Mouse (Mus musculus): ENCODE results near the gene Psat1.
A peak's percentile ranks its signal among the peaks of the same experiment; 100 is the strongest.

Psat1 gene

GRCm38 (mm10) chr19:15924866-15925718, 22.0 kb downstream of the Psat1 start:
- DNase-seq (ENCODE audit: low read depth, low spot score): peak; percentile 83

DNA sequence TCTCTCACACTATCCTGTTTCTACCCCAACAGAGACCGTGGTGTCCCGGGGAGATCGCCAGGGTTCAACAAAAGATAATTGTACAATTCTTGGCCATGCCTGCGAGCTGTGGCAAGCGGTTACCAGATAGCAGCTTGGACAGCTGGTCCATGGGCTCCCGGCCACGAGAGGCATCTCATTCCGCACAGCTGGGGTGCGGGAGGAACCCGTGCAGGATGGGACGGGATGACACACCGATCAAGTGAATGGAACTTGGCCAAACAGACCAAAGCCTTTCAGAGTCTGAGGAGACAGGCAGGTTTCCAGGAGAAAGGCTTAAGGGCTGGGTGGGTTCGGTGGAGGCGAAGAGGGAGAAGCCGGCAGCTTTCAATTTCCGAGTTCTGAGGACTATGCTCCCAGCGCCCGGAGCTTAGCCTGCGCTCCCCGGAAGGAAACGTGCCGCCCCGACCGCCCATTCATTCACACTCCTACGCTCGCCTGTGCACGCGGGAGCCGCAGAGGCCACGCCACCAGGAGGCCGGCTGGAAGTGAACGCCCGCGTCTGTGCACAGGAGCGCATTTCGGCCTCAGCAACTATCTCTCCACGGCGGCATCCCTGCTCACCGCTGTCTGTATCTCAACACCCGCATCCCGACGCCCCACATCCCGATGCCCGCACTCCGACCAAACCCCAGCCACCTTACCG, 22.8 kb downstream of the Psat1 start:
- DNase-seq (ENCODE audit: low read depth, low spot score): peak; percentile 19

GRCm38 (mm10) chr19:15923426-15923825, 23.7 kb downstream of the Psat1 start:
- DNase-seq (ENCODE audit: low read depth, low spot score): peak; percentile 31

GRCm38 (mm10) chr19:15919336-15919735, 27.8 kb downstream of the Psat1 start:
- no peak for DNase-seq (ENCODE audit: low read depth, low spot score)

DNA sequence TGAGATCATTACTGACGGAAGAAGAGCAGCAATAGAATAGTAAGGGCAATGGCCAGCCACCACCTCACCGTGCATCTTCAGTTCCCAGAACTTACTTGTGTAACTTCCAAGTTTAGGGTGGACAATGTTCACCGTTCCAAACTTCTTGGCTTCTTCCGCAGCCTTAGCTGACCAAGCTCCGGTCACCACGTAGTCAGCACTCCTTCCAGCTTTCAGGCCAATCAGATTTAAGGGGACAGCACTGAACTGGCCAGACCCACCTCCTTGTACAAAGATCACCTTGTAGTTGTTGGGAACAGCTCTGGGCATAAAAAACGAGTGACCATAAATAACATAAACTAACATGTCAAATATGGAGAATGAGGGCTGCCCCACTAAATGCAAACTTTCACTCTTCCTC, 29.0 kb downstream of the Psat1 start:
- no peak for DNase-seq (ENCODE audit: low read depth, low spot score)

DNA sequence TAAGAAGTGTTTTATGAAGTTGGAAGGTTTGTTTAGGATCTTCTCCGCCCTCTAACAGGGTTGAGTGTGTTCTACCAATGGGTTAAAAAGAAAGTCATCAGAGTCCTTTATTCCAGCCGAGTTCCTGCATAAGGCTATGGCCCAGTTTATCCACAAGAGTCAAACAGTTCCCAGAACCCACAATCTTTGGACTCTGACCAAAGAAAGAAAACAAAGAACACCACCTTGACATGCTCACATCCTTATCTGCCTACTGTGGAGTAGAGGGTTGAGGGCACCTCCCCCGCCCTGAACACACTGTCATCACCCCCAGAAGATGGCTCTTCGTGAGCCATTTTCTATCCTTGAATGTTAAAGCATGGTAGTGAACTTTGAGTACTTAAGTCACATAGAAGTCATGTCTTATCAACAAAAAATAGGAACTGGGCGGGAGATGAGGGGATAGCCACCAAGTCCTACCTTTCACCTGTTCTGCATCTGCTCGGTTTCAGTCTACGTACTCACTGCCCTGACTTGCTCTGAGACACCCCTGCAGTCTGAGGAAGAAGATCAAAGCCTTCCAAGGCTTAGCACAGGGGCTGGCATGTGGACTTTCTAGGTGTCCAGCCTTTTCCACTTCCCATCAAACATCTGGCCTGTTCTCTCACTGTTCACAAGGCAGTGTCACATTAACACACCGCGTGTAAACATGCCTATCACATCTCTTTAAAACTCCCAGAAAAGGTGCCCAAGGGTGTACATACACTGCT, 33.7 kb downstream of the Psat1 start:
- no peak for DNase-seq (ENCODE audit: low read depth, low spot score)

- DNase-seq (ENCODE audit: low read depth, low spot score): no peak
Measured at GRCm38 (mm10) chr19:15911441-15911840, 35.7 kb downstream of the Psat1 start.

- DNase-seq (ENCODE audit: low read depth, low spot score): no peak
Measured at GRCm38 (mm10) chr19:15910987-15911386, 36.1 kb downstream of the Psat1 start.

- no peak for DNase-seq (ENCODE audit: low read depth, low spot score)
Measured at GRCm38 (mm10) chr19:15910488-15910887, 36.6 kb downstream of the Psat1 start.

GRCm38 (mm10) chr19:15908016-15908415, 39.1 kb downstream of the Psat1 start:
- DNase-seq (ENCODE audit: low read depth, low spot score): no peak

GRCm38 (mm10) chr19:15904734-15905133, 42.4 kb downstream of the Psat1 start:
- DNase-seq (ENCODE audit: low read depth, low spot score): no peak

DNA sequence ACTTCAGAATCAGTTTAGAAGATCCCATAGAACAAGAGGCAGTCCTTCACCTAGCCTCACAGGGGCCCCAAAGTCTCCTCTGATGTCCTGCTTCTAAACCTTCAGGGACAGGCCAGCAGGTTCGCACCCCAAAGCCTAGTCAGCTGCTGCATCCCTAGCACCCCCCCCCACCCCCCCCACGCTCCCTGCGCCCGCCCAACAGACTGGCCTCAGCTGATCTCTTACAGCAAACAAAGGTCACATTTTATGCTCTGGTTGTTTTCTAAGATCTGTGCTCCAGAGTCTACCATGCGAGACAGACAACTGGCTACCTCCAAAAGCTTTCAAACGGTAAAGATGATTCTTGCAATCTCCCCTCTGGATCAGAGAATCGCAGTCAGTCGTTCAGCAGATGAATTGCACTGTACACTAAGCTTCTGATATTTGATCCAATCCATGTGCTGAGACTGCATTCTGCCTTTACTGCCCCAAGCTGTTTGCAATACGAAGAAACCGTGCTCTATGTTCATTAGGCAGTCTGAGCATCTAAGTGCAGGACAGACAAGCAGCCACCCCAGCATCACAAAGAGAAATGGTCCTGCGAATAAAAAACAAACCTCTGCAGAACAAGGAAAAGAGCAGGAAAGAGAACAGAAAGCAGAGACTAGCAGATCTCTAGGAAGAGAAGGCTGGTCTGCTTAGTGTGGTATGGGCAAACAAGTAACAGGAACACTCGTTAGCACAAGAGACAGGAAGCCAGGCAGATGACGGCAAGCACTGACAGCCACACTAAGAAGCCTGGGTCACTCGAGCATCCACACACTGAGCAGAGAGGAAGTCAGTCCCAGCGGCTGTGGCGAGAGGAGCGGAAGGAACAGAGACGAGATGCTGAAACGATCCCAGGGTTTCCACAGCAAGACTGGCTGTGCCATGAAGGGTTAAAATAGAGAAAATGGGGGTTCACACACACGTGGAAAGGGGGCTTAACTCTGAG, 43.3 kb downstream of the Psat1 start:
- no peak for DNase-seq (ENCODE audit: low read depth, low spot score)

DNA sequence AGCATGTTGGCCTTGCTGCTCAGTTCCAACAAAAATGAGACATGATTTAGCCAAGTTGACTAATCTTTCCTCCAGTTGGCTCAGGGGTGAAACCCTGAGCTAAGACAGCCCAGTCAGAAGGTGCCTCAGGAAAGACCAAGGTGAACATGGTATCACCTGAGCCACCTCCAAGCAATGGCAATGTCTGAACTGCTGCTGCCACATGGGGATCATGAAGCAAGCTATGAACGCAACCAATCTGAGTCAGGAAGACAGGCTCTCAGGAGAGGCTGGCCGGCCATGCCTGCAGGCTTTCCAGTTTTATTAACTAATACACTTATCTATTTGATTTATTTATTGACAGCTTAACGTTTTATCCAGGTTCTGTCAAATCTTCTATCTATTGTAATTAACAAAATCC, 51.5 kb downstream of the Psat1 start:
- DNase-seq (ENCODE audit: low read depth, low spot score): no peak

GRCm38 (mm10) chr19:15892146-15892545, 55.0 kb downstream of the Psat1 start:
- DNase-seq (ENCODE audit: low read depth, low spot score): no peak

- DNase-seq (ENCODE audit: low read depth, low spot score): no peak
Measured at GRCm38 (mm10) chr19:15888466-15888865, 58.7 kb downstream of the Psat1 start.

DNA sequence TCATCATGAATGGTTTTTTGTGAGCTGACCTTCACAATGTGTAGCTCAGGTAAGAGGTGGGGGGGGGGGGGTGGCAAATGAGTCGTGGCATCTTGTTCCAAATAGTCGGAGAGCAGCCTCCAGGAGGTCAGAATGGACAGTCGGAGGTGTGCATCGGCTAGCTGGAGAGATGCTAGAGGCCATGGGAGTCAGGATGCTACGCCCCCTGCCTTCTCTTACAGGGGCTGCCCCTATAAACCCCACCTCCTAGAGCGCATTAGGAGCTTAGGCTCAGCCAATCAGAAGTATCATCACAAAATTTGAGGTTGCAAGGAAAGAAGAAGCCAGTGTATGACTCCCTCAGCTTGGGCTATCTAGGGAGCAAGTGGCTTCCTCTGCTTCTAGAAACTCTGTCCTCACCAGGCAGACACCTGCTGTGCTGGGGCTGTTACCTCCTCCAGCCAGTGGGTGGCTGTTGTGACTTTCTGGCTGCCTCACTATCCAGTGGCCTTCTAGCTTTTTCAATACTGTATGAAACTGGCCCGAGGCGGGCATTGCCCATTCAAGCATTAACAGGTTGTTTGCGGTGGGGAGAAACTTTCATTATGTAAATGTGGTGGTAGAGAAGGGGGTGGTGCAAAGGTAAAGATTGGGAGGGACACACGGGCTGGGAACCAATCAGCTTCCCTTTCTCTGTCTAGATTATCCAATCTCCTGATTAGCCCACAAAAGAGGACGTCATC, 64.3 kb downstream of the Psat1 start:
- DNase-seq (ENCODE audit: low read depth, low spot score): no peak

DNA sequence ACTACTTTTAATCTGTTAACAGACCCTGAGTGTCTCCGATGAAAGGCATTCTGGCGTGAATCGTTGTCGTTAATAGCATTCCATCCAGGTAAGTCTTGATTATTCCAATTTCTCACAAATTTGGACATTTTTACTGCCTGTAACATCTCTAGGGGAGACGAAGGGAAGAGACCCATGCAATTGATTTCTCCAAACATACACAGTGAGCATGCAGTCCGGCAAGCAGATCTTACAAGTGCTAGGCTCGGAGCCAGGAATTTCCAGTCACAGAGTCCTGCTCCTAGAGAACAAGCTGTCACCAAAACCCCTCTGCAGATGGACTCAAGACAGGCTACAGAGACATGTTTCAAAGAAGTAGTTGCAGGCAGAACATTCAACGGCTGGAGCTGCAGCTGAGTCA, 66.4 kb downstream of the Psat1 start:
- DNase-seq (ENCODE audit: low read depth, low spot score): no peak

DNA sequence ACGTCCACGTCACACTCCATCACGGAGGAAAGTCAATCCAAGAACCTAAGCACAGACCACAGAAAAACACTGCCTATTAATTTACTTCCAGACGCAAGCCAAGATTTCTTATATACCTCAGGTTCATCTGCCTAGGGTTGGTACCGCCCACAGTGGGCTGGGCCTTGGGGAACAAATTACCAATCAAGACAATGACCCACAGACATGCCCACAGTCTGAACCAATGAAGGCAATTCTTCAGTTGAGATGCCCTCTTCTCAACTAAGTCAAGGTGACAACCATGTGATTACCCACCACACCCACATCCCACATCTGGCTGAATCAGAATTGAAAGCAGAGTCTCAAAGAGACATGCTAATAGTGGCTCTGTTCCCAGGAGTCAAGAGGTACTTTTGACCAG, 67.9 kb downstream of the Psat1 start:
- no peak for DNase-seq (ENCODE audit: low read depth, low spot score)

DNA sequence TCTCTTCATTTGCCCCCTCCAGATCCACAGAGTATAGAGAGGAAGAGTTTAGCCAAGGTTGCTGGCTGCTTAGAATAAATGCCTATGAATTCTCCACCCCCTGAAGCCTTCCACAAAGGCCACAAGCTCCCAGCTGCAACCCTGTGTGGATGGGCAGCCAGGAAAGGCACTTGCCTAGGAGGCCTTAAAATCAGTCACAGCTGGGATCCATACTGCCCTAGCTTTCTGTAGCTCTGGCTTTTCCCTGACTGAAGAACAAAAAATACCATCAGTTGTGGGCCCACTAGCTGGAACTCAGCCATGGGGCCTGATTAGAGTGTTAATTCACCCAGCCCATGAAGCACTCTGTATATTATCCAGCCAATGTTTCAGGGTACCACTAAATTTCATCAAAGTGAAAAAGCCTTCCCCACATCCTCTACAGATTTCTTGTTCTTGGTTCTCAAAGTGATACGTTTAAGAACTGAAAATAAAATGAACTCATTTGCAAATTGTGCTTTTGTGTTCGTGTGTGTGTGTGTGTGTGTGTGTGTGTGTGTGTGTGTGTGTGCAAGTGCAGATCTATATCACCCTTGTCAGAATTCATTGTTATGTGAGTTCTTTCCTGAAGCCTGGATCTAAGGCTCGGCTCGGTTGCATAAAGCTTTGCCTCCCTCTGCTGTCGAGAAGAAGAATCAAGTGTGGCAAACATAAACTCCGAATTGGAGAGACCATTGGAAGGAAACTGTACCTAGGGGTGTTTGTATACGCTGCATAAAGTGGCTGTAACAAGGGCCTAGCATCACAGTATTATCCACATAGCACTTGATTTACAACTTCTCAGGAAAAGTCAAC, 78.1 kb downstream of the Psat1 start:
- DNase-seq (ENCODE audit: low read depth, low spot score): no peak

DNA sequence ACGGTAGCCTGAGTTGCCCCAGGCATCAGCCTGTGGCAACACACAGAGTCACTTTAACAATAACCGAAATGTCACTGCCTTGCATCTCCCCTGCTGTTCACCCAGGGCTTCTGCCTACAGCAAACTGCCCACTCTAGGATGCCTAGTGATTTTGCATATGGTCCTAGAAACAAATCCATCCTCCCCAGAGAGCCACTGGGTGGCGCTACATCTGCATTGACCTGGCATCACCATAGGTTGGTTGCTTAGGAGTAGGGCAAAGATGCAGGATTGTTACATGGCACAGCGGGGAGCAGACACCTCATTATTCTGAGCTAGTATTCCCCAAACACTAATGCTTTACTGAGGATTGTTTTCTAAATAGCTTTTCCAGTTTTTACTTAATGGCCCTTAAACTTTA, 80.3 kb downstream of the Psat1 start:
- DNase-seq (ENCODE audit: low read depth, low spot score): no peak

All from c-Kit-negative CD71-positive TER-119-positive erythroid progenitor cells, embryonic 14.5 days (primary cell).